Mouse (Mus musculus) hindbrain, embryonic 10.5 days (tissue): ENCODE data around the gene Frmpd4. TPM values are rescaled to one million over a fixed set of nuclear protein-coding genes. Genes with fewer than 3 reads are reported as not detected.

Source experiments
- DNase-seq: peaks from one replicate; pipeline ENCODE4 v3.0.0-alpha.2; 2017; ENCODE audit warnings: low spot score
- H3K27ac ChIP-seq: fragments of 300-500 bp; sonication (generic); 2 replicates; pipeline ENCODE4 v1.5.1; 2016; ENCODE audit warnings: mild to moderate bottlenecking, moderate library complexity
- H3K27me3 ChIP-seq: fragments of 300-500 bp; sonication (generic); 2 replicates; pipeline ENCODE4 v1.6.1; 2016; ENCODE audit warnings: mild to moderate bottlenecking; ENCODE audit not compliant: poor library complexity, insufficient read depth, severe bottlenecking
- H3K36me3 ChIP-seq: fragments of 300-500 bp; sonication (generic); 2 replicates; pipeline ENCODE4 v1.6.1; 2016; ENCODE audit warnings: mild to moderate bottlenecking, moderate library complexity
- H3K4me1 ChIP-seq: fragments of 300-500 bp; sonication (generic); replicated peaks from 2 replicates; pipeline ENCODE4 v1.6.1; 2016; ENCODE audit warnings: mild to moderate bottlenecking
- H3K4me3 ChIP-seq: fragments of 300-500 bp; sonication (generic); 2 replicates; pipeline ENCODE4 v1.5.1; 2016; ENCODE audit warnings: mild to moderate bottlenecking, moderate library complexity
- H3K9me3 ChIP-seq: fragments of 300-500 bp; sonication (generic); 2 replicates; pipeline ENCODE4 v1.6.1; 2016; ENCODE audit warnings: mild to moderate bottlenecking, moderate library complexity
- WGBS: fragments of 180-500 bp; shearing (Covaris S2); methylation state at CpG from one replicate; pipeline ENCODE4 v1.1.7; 2016; 5-methylcytosine and 5-hydroxymethylcytosine counted together
- polyA plus RNA-seq: library from polyadenylated mRNA; unstranded; fragments of >200 nt; fragmentation: Nextera tagmentation; extraction: Ambion mirVana; gene quantifications from 2 replicates; pipeline ENCODE4 v1.2.1, GENCODE M21; 2016

The Frmpd4 gene
- polyA plus RNA-seq, result 0.16 and 0.18 TPM in 2 replicates

DNA sequence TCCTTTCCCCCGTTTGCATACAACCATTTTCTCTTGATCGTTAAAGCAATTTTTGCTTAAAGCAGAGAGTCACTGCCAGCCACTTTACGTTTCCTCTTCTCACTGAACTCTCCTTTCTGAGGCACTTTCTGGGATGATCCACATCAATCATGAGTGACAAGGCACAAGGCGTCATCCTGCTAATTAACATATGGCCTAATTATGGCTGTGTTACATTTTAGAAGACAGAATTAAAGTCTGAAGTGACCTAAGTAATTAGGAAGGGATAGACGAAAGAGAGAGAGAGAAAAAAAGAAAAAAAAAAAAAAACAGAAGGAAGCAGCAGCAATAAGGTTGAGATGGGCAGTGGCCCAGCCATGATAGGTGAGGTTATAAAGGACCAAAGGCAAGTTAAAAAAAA is at the start of gene Frmpd4:
Gene Frmpd4 (minus strand): TSS at position 101 of the 400 bp plus-strand sequence.
- H3K27me3 ChIP-seq, result peaks cover 54% of the 10 kb centered on the region
- H3K9me3 ChIP-seq, result no peaks in the 10 kb centered on the region
- H3K4me1 ChIP-seq, result no peaks in the 10 kb centered on the region
- DNase-seq, result no peak
- WGBS, result 77% methylated on average over 5 of the region's 5 CpGs
- no peak within 1 kb of the TSS for H3K4me3 ChIP-seq
- no peaks in the 10 kb centered on the region for H3K36me3 ChIP-seq
- no peak within 1 kb of the TSS for H3K27ac ChIP-seq

- Histone ChIP-seq H3K9me3 (no peaks in the 10 kb centered on the region), H3K4me3 (no peak overlapping the region), H3K27me3 (peaks cover 45% of the 10 kb centered on the region), H3K36me3 (no peaks in the 10 kb centered on the region), H3K27ac (no peak overlapping the region), H3K4me1 (no peaks in the 10 kb centered on the region)
- no peak for DNase-seq
- 73% methylated on average over 5 of the region's 5 CpGs for WGBS
These were observed 18.2 kb upstream of the Frmpd4 start for GRCm38 (mm10) chrX:168595193-168595592.

GRCm38 (mm10) chrX:168584303-168584702 is 7.3 kb upstream of the Frmpd4 start:
- H3K36me3 ChIP-seq, result no peaks in the 10 kb centered on the region
- WGBS, result 59% methylated on average over 1 of the region's 1 CpGs
- no peak for DNase-seq
- no peaks in the 10 kb centered on the region for H3K9me3 ChIP-seq
- H3K27me3 ChIP-seq, result peaks cover 27% of the 10 kb centered on the region
- no peak overlapping the region for H3K27ac ChIP-seq
- H3K4me3 ChIP-seq, result no peak overlapping the region
- no peaks in the 10 kb centered on the region for H3K4me1 ChIP-seq

GRCm38 (mm10) chrX:168571808-168572207 is 5.2 kb downstream of the Frmpd4 start:
- WGBS, result 72% methylated on average over 4 of the region's 4 CpGs
- H3K27ac ChIP-seq, result no peak overlapping the region
- no peaks in the 10 kb centered on the region for H3K4me1 ChIP-seq
- H3K27me3 ChIP-seq, result peaks cover 71% of the 10 kb centered on the region
- H3K9me3 ChIP-seq, result no peaks in the 10 kb centered on the region
- no peaks in the 10 kb centered on the region for H3K36me3 ChIP-seq
- no peak for DNase-seq
- no peak overlapping the region for H3K4me3 ChIP-seq

DNA sequence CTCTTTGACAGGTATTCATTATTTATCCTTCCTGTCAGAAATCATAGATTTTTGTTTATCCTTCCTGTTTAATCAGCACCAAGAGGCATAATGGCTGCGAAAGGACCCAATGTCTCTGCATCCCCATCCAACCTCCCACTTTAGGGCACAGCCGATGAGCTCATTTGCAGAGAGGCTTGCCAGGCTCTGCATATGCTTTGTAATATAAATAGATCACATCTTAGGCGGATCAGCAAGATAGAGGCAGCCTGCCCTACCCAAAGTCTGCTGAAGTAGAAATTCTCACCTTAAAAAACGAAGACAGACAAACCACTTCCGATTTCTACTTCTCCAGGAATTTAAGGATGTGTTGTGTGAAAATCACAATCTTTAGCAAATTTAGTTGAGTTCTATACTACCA is 7.8 kb downstream of the Frmpd4 start:
- WGBS, result 84% methylated on average over 5 of the region's 5 CpGs
- Histone ChIP-seq H3K4me1 (no peaks in the 10 kb centered on the region), H3K27ac (no peak overlapping the region), H3K36me3 (no peaks in the 10 kb centered on the region), H3K4me3 (no peak overlapping the region), H3K27me3 (peaks cover 53% of the 10 kb centered on the region), H3K9me3 (no peaks in the 10 kb centered on the region)
- no peak for DNase-seq

- Histone ChIP-seq H3K9me3 (0 out of 2 replicates have a peak, but pooled peaks cover 3% of the 10 kb centered on the region), H3K27me3 (no peaks in the 10 kb centered on the region), H3K4me3 (no peak overlapping the region), H3K4me1 (no peaks in the 10 kb centered on the region), H3K36me3 (no peaks in the 10 kb centered on the region), H3K27ac (no peak overlapping the region)
- no peak for DNase-seq
- 80% methylated on average over 1 of the region's 1 CpGs for WGBS
These were observed 71.8 kb downstream of the Frmpd4 start for GRCm38 (mm10) chrX:168505254-168505653.

- no peak for DNase-seq
- no peaks in the 10 kb centered on the region for H3K36me3 ChIP-seq
- no peaks in the 10 kb centered on the region for H3K4me1 ChIP-seq
- H3K4me3 ChIP-seq, result no peak overlapping the region
- no peak overlapping the region for H3K27ac ChIP-seq
- 78% methylated on average over 2 of the region's 2 CpGs for WGBS
- no peaks in the 10 kb centered on the region for H3K9me3 ChIP-seq
- H3K27me3 ChIP-seq, result peaks cover 14% of the 10 kb centered on the region
These were observed 121.8 kb downstream of the Frmpd4 start for GRCm38 (mm10) chrX:168455233-168455632.

GRCm38 (mm10) chrX:168431206-168431605 is 145.8 kb downstream of the Frmpd4 start:
- no peaks in the 10 kb centered on the region for H3K9me3 ChIP-seq
- H3K36me3 ChIP-seq, result no peaks in the 10 kb centered on the region
- H3K27me3 ChIP-seq, result peaks cover 45% of the 10 kb centered on the region
- H3K4me1 ChIP-seq, result no peaks in the 10 kb centered on the region
- WGBS, result 94% methylated on average over 1 of the region's 1 CpGs
- no peak overlapping the region for H3K4me3 ChIP-seq
- no peak overlapping the region for H3K27ac ChIP-seq
- no peak for DNase-seq

DNA sequence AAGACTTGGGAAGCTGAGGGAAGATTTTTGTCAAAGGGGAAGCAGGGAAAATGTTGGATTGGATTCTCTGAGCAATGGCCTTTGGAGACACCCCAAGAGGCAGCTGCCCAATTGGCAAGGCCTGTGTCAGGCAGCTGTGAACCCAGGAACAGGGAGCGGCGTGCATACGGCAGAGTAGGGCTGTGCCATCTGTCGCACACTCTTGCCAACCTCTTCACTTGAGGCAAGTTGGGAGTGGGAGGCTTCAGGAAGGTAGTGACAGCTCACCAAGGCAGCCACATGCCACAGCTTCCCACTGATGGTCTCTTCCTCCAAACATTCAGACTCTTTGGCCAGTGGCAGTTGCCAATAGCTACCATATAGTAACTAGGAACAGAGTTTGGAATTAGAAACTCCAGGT is 147.2 kb downstream of the Frmpd4 start:
- no peak for DNase-seq
- WGBS, result 97% methylated on average over 4 of the region's 4 CpGs
- Histone ChIP-seq H3K36me3 (no peaks in the 10 kb centered on the region), H3K9me3 (no peaks in the 10 kb centered on the region), H3K4me3 (no peak overlapping the region), H3K27ac (no peak overlapping the region), H3K4me1 (no peaks in the 10 kb centered on the region), H3K27me3 (peaks cover 47% of the 10 kb centered on the region)

GRCm38 (mm10) chrX:168415403-168415802 is 161.6 kb downstream of the Frmpd4 start:
- no peak for DNase-seq
- 26% methylated on average over 3 of the region's 3 CpGs for WGBS
- H3K27me3 ChIP-seq, result no peaks in the 10 kb centered on the region; the same call in 1 of the 2 replicates
- H3K9me3 ChIP-seq, result no peaks in the 10 kb centered on the region
- H3K4me3 ChIP-seq, result no peak overlapping the region
- H3K4me1 ChIP-seq, result no peaks in the 10 kb centered on the region
- no peak overlapping the region for H3K27ac ChIP-seq
- no peaks in the 10 kb centered on the region for H3K36me3 ChIP-seq

DNA sequence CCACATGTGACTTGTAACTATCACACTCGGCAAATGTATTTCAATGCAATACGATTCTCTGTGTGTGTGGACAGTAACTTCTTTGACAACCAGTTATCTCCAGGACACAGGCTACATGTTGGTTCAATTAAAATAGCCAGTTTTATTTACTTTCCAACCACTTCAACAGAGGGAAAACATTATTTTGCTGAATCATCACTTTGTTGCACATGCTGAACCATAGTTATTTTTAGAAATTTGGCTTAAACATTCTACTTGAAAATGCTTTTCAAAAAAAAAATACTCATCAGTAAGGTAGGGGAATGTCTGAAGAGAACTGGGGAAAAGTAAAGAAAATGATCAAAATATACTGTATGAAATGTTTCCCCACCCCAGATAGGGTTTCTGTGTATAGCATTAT is 173.5 kb downstream of the Frmpd4 start:
- Histone ChIP-seq H3K27me3 (peaks cover 7% of the 10 kb centered on the region; the same call in 1 of the 2 replicates), H3K36me3 (no peaks in the 10 kb centered on the region), H3K4me1 (no peaks in the 10 kb centered on the region), H3K9me3 (no peaks in the 10 kb centered on the region), H3K27ac (no peak overlapping the region), H3K4me3 (no peak overlapping the region)
- 81% methylated on average over 2 of the region's 2 CpGs for WGBS
- DNase-seq, result no peak

DNA sequence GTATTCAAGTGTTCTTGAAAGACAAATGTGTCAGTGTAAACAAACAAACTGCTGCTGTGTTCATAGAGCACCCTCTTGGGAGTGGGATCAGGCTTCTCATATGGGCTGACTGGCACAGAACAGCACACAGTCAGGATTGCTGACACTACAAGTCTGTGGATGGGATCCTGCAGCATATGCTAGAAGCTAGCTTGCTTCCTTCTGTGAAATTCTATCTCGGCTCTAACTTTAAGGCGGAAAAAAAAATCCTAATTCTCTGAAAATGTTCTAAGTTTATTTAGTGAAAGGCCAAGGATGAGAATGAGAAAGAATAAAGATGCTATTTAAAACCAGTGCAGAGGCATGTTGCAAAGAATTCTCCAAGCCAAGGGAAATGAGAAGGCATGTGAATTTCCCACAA is 226.6 kb downstream of the Frmpd4 start:
- Histone ChIP-seq H3K27me3 (peaks cover 52% of the 10 kb centered on the region), H3K27ac (no peak overlapping the region)

DNA sequence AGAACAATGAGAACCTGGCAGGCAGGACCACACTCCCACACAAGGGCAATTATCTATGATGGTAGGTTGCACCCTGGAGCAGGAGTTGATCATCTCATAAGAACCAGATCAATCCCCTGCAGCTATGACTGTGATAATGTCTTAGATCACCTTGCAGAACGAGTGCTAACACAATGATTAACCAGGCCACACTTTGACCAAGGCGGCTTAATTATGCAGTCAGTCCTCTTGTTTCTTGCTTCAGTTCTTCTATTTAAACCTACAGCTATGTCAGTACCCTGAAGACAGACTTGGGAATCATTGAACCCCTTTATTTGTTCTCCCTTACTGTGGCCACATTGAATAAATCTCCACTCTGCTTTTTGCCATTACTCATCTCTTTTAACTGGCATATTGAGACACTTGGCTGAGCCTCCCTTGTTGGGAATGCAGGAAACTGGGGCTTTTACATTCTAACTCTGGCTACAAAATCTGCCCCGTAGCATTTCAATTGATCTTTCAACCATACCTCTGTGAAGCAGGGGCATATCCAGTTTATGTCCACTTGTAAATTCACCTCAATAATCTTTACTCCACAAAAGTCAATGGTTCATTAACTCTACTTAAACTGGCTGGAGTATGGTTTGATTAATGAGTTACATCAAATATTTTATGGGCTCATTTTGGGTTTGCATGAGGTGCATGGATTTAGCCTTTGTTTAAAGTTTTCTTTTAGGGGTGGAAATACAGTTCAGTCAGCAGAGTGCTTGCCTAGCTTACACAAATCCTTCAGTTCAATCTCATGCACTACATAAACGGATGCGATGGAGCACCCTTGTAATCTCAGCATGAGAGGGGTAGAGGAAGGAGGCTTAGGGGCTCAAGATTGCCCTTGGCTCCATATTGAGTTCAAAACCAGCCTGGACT is 227.5 kb downstream of the Frmpd4 start:
- WGBS, result 79% methylated on average over 5 of the region's 5 CpGs
- Histone ChIP-seq H3K4me3 (no peak overlapping the region), H3K27ac (no peak overlapping the region), H3K9me3 (no peaks in the 10 kb centered on the region), H3K36me3 (no peaks in the 10 kb centered on the region), H3K4me1 (no peaks in the 10 kb centered on the region), H3K27me3 (peaks cover 44% of the 10 kb centered on the region)
- no peak for DNase-seq

More for the DNA sequence above, 226.6 kb downstream of the Frmpd4 start:
- DNase-seq, result no peak
- 83% methylated on average over 2 of the region's 2 CpGs for WGBS
- no peaks in the 10 kb centered on the region for H3K36me3 ChIP-seq
- H3K4me3 ChIP-seq, result no peak overlapping the region
- no peaks in the 10 kb centered on the region for H3K9me3 ChIP-seq
- no peaks in the 10 kb centered on the region for H3K4me1 ChIP-seq
